Mouse (Mus musculus): Measurements from ENCODE around the gene 0610030E20Rik. TPM values are rescaled to one million over a fixed set of nuclear protein-coding genes. Genes with fewer than 3 reads are reported as not detected.

0610030E20Rik gene
- polyA plus RNA-seq (2015; fragmentation: Nextera tagmentation; extraction: Ambion mirVana), result 19.7 and 20.9 TPM in 2 replicates

GRCm38 (mm10) chr6:72347166-72347941, at the start of gene 0610030E20Rik:
Gene 0610030E20Rik (plus strand): TSS chr6:72347317.
- WGBS, result 0% methylated on average over 65 of the region's 72 CpGs
- Histone ChIP-seq H3K36me3 (ENCODE audit: control insufficient read depth, insufficient read depth) (peaks cover 4% of the 10 kb centered on the region; the same call in 1 of the 2 replicates), H3K4me3 (replicated peaks; ENCODE audit: low read length) (peak within 1 kb of the TSS; percentile 89), H3K4me1 (replicated peaks; ENCODE audit: control insufficient read depth, insufficient read depth, low read length) (peaks cover 32% of the 10 kb centered on the region), H3K9me3 (ENCODE audit: control insufficient read depth, low read length) (no peaks in the 10 kb centered on the region), H3K4me2 (ENCODE audit: low read length) (peak within 1 kb of the TSS; percentile 95), H3K27ac (ENCODE audit: low read length) (peak within 1 kb of the TSS; percentile 88), H3K9ac (replicated peaks; ENCODE audit: low read depth, low read length) (peak within 1 kb of the TSS; percentile 90), H3K27me3 (replicated peaks; ENCODE audit: control insufficient read depth, insufficient read depth, low read length) (no peaks in the 10 kb centered on the region)
- ATAC-seq, result peak; percentile 62

DNA sequence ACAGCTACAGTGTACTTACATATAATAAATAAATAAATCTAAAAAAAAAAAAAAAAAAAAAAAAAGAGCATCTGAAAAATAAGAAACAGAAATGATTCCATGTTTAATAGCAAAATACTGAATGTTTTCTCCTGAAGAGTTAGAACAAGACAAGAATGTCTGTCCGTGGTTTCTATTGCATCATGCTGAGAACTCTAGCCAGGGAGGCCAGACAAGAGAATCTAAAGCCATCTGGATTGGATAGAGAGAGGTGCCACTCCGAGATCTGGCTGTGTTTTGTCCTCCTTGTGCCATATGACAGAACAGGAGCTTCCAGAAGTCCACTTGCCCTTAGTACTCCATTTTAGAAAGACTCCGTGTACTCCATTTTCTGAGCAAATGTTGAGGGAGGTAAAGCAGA, 49.3 kb upstream of the 0610030E20Rik start:
- Histone ChIP-seq H3K9ac (replicated peaks; ENCODE audit: low read depth, low read length) (no peak overlapping the region), H3K27me3 (replicated peaks; ENCODE audit: control insufficient read depth, insufficient read depth, low read length) (no peaks in the 10 kb centered on the region), H3K4me1 (replicated peaks; ENCODE audit: control insufficient read depth, insufficient read depth, low read length) (no peaks in the 10 kb centered on the region), H3K4me2 (ENCODE audit: low read length) (no peak overlapping the region), H3K4me3 (replicated peaks; ENCODE audit: low read length) (no peak overlapping the region), H3K27ac (ENCODE audit: low read length) (no peak overlapping the region), H3K36me3 (ENCODE audit: control insufficient read depth, insufficient read depth) (no peaks in the 10 kb centered on the region), H3K9me3 (ENCODE audit: control insufficient read depth, low read length) (no peaks in the 10 kb centered on the region)
- 82% methylated on average over 3 of the region's 3 CpGs for WGBS
- ATAC-seq, result no peak

GRCm38 (mm10) chr6:72302349-72302925, 44.7 kb upstream of the 0610030E20Rik start:
- Histone ChIP-seq H3K27me3 (replicated peaks; ENCODE audit: control insufficient read depth, insufficient read depth, low read length) (no peaks in the 10 kb centered on the region), H3K4me1 (replicated peaks; ENCODE audit: control insufficient read depth, insufficient read depth, low read length) (no peaks in the 10 kb centered on the region), H3K4me2 (ENCODE audit: low read length) (no peak overlapping the region), H3K9me3 (ENCODE audit: control insufficient read depth, low read length) (no peaks in the 10 kb centered on the region), H3K27ac (ENCODE audit: low read length) (no peak overlapping the region), H3K36me3 (ENCODE audit: control insufficient read depth, insufficient read depth) (no peaks in the 10 kb centered on the region), H3K4me3 (replicated peaks; ENCODE audit: low read length) (no peak overlapping the region), H3K9ac (replicated peaks; ENCODE audit: low read depth, low read length) (no peak overlapping the region)
- 92% methylated on average over 11 of the region's 11 CpGs for WGBS
- no peak for ATAC-seq

DNA sequence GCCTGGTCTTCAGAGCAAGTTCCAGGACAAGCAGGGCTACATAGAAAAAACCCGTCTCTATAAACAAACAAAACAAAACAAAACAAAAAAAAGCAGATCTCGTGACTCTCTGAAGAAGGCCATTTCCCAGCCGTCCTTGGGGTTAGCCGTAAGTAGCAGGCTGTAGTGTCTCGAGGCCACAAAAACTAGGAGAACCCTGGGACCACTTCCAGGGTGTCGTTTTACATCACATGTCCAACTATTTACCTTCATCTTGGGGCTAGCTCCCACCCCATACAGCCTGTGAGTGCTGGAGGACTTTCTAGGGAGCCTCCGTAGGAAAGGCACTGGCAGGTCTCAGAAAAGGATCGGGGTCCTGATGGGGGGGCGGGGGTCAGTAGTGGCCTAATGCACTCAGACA, 43.6 kb upstream of the 0610030E20Rik start:
- Histone ChIP-seq H3K36me3 (ENCODE audit: control insufficient read depth, insufficient read depth) (no peaks in the 10 kb centered on the region), H3K9ac (replicated peaks; ENCODE audit: low read depth, low read length) (no peak overlapping the region), H3K9me3 (ENCODE audit: control insufficient read depth, low read length) (no peaks in the 10 kb centered on the region), H3K4me1 (replicated peaks; ENCODE audit: control insufficient read depth, insufficient read depth, low read length) (no peaks in the 10 kb centered on the region), H3K27me3 (replicated peaks; ENCODE audit: control insufficient read depth, insufficient read depth, low read length) (no peaks in the 10 kb centered on the region), H3K4me3 (replicated peaks; ENCODE audit: low read length) (no peak overlapping the region), H3K4me2 (ENCODE audit: low read length) (no peak overlapping the region), H3K27ac (ENCODE audit: low read length) (no peak overlapping the region)
- ATAC-seq, result no peak
- 57% methylated on average over 9 of the region's 9 CpGs for WGBS

GRCm38 (mm10) chr6:72312198-72312597, 34.9 kb upstream of the 0610030E20Rik start:
- ATAC-seq, result no peak
- H3K27ac ChIP-seq (ENCODE audit: low read length), result no peak overlapping the region
- H3K4me1 ChIP-seq (replicated peaks; ENCODE audit: control insufficient read depth, insufficient read depth, low read length), result no peaks in the 10 kb centered on the region

DNA sequence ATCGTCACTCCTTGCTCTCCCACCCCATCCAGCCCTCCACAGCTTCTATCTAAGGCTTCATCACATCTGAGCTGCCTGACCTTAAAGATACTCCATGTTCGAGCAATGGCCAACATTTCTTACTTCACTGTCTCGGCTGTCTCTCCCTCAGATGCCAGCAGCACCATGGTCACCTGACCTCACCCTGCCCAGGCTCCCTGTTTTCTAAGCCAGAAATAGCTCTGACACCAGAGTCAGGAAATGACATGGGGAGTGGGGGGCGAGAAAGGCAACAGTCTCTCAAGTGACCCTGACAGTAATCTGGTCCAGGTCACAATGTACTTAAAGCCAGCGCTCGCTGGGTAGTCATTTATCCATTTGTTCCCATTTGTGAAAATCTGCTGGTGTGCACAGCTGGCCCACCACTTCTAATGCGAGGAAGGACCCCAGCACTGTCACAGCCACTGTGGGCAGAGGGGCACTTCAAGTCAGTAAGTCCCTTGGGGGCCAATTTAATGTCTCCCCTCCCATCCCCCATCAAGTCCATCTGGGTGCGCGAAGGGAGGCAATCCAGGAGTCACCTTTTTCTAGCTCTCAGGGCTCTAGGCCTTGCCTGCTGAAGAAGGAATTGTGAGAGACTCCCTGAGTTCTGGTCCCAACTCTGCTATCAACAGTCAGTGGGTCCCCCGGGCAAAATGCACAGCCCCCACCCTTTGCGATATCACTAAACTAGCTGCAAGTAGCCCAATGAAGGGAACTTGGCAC, 33.8 kb upstream of the 0610030E20Rik start:
- H3K36me3 ChIP-seq (ENCODE audit: control insufficient read depth, insufficient read depth), result peaks cover 11% of the 10 kb centered on the region
- 93% methylated on average over 11 of the region's 11 CpGs for WGBS
- H3K4me1 ChIP-seq (replicated peaks; ENCODE audit: control insufficient read depth, insufficient read depth, low read length), result no peaks in the 10 kb centered on the region
- H3K27ac ChIP-seq (ENCODE audit: low read length), result no peak overlapping the region
- no peak overlapping the region for H3K4me3 ChIP-seq (replicated peaks; ENCODE audit: low read length)
- no peak overlapping the region for H3K4me2 ChIP-seq (ENCODE audit: low read length)
- no peaks in the 10 kb centered on the region for H3K9me3 ChIP-seq (ENCODE audit: control insufficient read depth, low read length)
- no peak for ATAC-seq
- H3K9ac ChIP-seq (replicated peaks; ENCODE audit: low read depth, low read length), result no peak overlapping the region
- no peaks in the 10 kb centered on the region for H3K27me3 ChIP-seq (replicated peaks; ENCODE audit: control insufficient read depth, insufficient read depth, low read length)

More at GRCm38 (mm10) chr6:72312198-72312597, 34.9 kb upstream of the 0610030E20Rik start:
- Histone ChIP-seq H3K9me3 (ENCODE audit: control insufficient read depth, low read length) (no peaks in the 10 kb centered on the region), H3K27me3 (replicated peaks; ENCODE audit: control insufficient read depth, insufficient read depth, low read length) (no peaks in the 10 kb centered on the region), H3K9ac (replicated peaks; ENCODE audit: low read depth, low read length) (no peak overlapping the region), H3K36me3 (ENCODE audit: control insufficient read depth, insufficient read depth) (0 out of 2 replicates have a peak, but pooled peaks cover 3% of the 10 kb centered on the region), H3K4me2 (ENCODE audit: low read length) (no peak overlapping the region), H3K4me3 (replicated peaks; ENCODE audit: low read length) (no peak overlapping the region)
- 93% methylated on average over 3 of the region's 3 CpGs for WGBS

- no peak overlapping the region for H3K9ac ChIP-seq (replicated peaks; ENCODE audit: low read depth, low read length)
These were observed 31.7 kb upstream of the 0610030E20Rik start for GRCm38 (mm10) chr6:72315384-72315783.

GRCm38 (mm10) chr6:72316044-72316443, 31.1 kb upstream of the 0610030E20Rik start:
- H3K4me1 ChIP-seq (replicated peaks; ENCODE audit: control insufficient read depth, insufficient read depth, low read length), result no peaks in the 10 kb centered on the region
- H3K36me3 ChIP-seq (ENCODE audit: control insufficient read depth, insufficient read depth), result peaks cover 28% of the 10 kb centered on the region
- H3K9ac ChIP-seq (replicated peaks; ENCODE audit: low read depth, low read length), result no peak overlapping the region
- H3K27ac ChIP-seq (ENCODE audit: low read length), result no peak overlapping the region
- H3K27me3 ChIP-seq (replicated peaks; ENCODE audit: control insufficient read depth, insufficient read depth, low read length), result no peaks in the 10 kb centered on the region
- H3K9me3 ChIP-seq (ENCODE audit: control insufficient read depth, low read length), result no peaks in the 10 kb centered on the region
- no peak overlapping the region for H3K4me2 ChIP-seq (ENCODE audit: low read length)
- H3K4me3 ChIP-seq (replicated peaks; ENCODE audit: low read length), result no peak overlapping the region
- WGBS, result 92% methylated on average over 1 of the region's 1 CpGs
- no peak for ATAC-seq

More at GRCm38 (mm10) chr6:72315384-72315783, 31.7 kb upstream of the 0610030E20Rik start:
- Histone ChIP-seq H3K9me3 (ENCODE audit: control insufficient read depth, low read length) (no peaks in the 10 kb centered on the region), H3K27ac (ENCODE audit: low read length) (no peak overlapping the region), H3K27me3 (replicated peaks; ENCODE audit: control insufficient read depth, insufficient read depth, low read length) (no peaks in the 10 kb centered on the region), H3K4me3 (replicated peaks; ENCODE audit: low read length) (no peak overlapping the region), H3K4me1 (replicated peaks; ENCODE audit: control insufficient read depth, insufficient read depth, low read length) (no peaks in the 10 kb centered on the region), H3K4me2 (ENCODE audit: low read length) (no peak overlapping the region), H3K36me3 (ENCODE audit: control insufficient read depth, insufficient read depth) (peaks cover 21% of the 10 kb centered on the region)
- WGBS, result 88% methylated on average over 2 of the region's 2 CpGs
- no peak for ATAC-seq

DNA sequence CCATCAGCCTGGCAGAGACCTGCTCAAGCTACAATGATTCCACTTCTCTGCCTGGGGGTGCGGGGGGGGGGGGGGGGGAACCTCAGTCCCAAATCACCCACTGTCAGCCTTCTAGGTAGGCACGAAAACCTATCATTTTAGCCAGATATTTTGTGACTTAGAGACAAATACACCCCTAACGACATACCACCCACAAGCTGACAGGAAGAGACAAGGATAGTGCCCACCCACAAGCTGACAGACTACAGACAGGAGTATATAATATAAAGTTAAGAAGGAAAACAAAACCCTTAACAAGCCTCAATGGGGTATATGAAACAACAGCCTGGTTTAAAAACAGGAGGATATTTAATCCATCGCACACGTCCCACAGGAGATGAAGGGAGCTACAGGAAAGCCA, 28.7 kb upstream of the 0610030E20Rik start:
- Histone ChIP-seq H3K9ac (replicated peaks; ENCODE audit: low read depth, low read length) (no peak overlapping the region), H3K9me3 (ENCODE audit: control insufficient read depth, low read length) (no peaks in the 10 kb centered on the region), H3K36me3 (ENCODE audit: control insufficient read depth, insufficient read depth) (peaks cover 46% of the 10 kb centered on the region), H3K27me3 (replicated peaks; ENCODE audit: control insufficient read depth, insufficient read depth, low read length) (no peaks in the 10 kb centered on the region), H3K4me3 (replicated peaks; ENCODE audit: low read length) (no peak overlapping the region), H3K4me2 (ENCODE audit: low read length) (no peak overlapping the region), H3K4me1 (replicated peaks; ENCODE audit: control insufficient read depth, insufficient read depth, low read length) (no peaks in the 10 kb centered on the region), H3K27ac (ENCODE audit: low read length) (no peak overlapping the region)
- no peak for ATAC-seq
- 84% methylated on average over 5 of the region's 5 CpGs for WGBS

Measured in forebrain, embryonic 16.5 days (tissue).